Mouse (Mus musculus): ENCODE measurements around the gene Kat8. TPM values are rescaled to one million over a fixed set of nuclear protein-coding genes. Genes with fewer than 3 reads are reported as not detected.
"Not testable (repeated sequence)": the region's sequence is repeated elsewhere in the genome, so short reads cannot be mapped to it uniquely, and the experiment has no call there.

Kat8 gene
- polyA plus RNA-seq, 1 experiment from 2014 or later: 15.0 TPM

DNA sequence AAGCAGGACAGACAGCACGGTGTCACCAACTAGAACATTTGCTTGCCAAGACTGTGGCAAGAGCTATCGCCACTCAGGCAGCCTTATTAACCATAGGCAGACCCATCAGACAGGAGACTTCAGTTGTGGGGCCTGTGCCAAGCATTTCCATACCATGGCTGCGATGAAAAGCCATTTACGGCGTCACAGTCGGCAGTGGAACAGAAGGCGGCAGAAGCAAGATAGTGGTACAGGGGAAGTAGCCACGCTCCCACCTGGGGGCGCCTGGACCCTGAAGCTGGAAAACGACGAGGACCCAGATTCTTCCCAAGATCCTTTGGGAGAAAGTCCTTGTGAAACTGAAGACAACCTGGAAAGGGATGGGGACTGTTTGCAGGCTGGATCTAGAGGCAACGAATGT lies 31.9 kb upstream of the Kat8 start:
- no peak for ATAC-seq (ENCODE audit: insufficient read depth)
- H3K4me1 ChIP-seq (replicated peaks): peaks cover 25% of the 10 kb centered on the region
- H3K4me3 ChIP-seq (replicated peaks): no peak overlapping the region
- no peak overlapping the region for H3K27ac ChIP-seq (replicated peaks)
- no peak overlapping the region for H3K9ac ChIP-seq
- no peak overlapping the region for H3K4me2 ChIP-seq
- H3K27me3 ChIP-seq: no peaks in the 10 kb centered on the region
- H3K36me3 ChIP-seq (replicated peaks): peaks cover 78% of the 10 kb centered on the region
- WGBS (ENCODE audit: insufficient replicate concordance): 85% methylated on average over 12 of the region's 12 CpGs
- H3K9me3 ChIP-seq (replicated peaks): peaks cover 33% of the 10 kb centered on the region

DNA sequence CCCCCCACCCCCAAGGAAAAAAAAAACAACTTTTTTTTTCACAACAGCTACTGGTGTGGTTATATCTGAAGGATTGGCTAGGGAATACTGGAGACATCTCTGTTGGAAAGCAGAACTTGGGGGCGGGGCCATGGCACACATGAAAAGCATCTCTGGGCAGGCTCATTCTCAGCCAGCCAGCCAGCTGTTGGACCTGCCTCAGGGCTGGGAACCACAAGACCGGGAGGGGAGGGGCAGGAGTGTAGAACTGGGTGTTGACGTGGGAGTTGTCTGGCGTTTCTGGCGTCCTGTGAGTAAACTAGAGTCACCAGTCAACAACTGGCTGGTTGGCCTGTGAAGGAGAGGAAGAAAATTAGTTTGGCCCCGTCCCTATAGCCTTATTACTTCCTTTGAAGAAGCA lies 26.4 kb upstream of the Kat8 start:
- peaks cover 94% of the 10 kb centered on the region for H3K36me3 ChIP-seq (replicated peaks)
- no peak overlapping the region for H3K27ac ChIP-seq (replicated peaks)

DNA sequence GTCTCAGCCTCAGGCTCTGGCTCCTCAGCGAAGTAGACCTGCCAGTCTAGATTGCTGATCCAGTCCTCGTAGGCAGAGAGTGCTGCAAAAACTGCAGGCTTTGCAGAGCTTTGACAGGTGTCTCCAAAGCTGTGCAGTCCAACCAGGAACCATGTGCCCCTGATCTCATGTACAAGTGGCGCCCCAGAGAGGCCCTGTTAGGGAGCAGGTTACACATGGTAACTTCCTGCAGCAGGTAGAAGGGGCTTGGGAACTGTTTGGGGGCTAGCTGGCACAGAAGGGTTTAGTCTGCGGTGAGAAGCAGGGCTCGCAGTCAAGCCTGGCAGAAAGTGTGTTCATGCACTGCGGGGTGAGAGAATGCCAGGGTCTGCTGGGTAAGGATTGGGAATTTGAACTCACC lies 25.8 kb upstream of the Kat8 start:
- H3K36me3 ChIP-seq (replicated peaks): peaks cover 88% of the 10 kb centered on the region
- H3K9ac ChIP-seq: no peak overlapping the region
- WGBS (ENCODE audit: insufficient replicate concordance): 81% methylated on average over 6 of the region's 6 CpGs
- H3K9me3 ChIP-seq (replicated peaks): 0 out of 2 replicates have a peak, but pooled peaks cover 6% of the 10 kb centered on the region
- no peak overlapping the region for H3K4me3 ChIP-seq (replicated peaks)
- no peak for ATAC-seq (ENCODE audit: insufficient read depth)
- H3K4me2 ChIP-seq: no peak overlapping the region
- peaks cover 14% of the 10 kb centered on the region; the same call in 1 of the 2 replicates for H3K4me1 ChIP-seq (replicated peaks)
- H3K27me3 ChIP-seq: no peaks in the 10 kb centered on the region
- H3K27ac ChIP-seq (replicated peaks): no peak overlapping the region

More for the DNA sequence above, 26.4 kb upstream of the Kat8 start:
- Histone ChIP-seq H3K27me3 (no peaks in the 10 kb centered on the region), H3K9me3 (replicated peaks) (peaks cover 10% of the 10 kb centered on the region; the same call in 1 of the 2 replicates), H3K9ac (no peak overlapping the region), H3K4me2 (no peak overlapping the region), H3K4me1 (replicated peaks) (peaks cover 14% of the 10 kb centered on the region; the same call in 1 of the 2 replicates), H3K4me3 (replicated peaks) (no peak overlapping the region)
- WGBS (ENCODE audit: insufficient replicate concordance): 40% methylated on average over 6 of the region's 6 CpGs
- ATAC-seq (ENCODE audit: insufficient read depth): no peak

DNA sequence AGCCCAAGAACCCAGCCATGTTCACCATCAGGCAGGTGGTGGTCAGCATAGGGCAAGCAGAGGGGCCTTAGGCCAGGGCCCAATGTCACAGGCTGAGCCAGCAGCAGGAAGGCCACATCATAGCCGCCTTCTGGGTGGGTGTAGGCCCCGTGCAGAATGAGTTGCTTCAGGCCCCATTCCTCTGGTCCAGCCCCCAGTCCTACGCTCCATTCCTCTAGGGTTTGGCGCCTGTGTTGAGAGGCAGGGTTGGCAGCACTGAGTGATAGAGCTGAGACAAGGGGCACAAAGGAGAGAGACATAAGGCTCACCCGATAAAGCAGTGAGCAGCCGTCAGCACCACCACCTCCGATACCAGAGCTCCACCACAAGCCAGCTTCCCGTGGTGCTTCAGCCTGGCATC lies 25.1 kb upstream of the Kat8 start:
- WGBS (ENCODE audit: insufficient replicate concordance): 81% methylated on average over 8 of the region's 8 CpGs
- H3K4me2 ChIP-seq: no peak overlapping the region
- no peak overlapping the region for H3K27ac ChIP-seq (replicated peaks)
- peaks cover 83% of the 10 kb centered on the region for H3K36me3 ChIP-seq (replicated peaks)
- peaks cover 14% of the 10 kb centered on the region; the same call in 1 of the 2 replicates for H3K4me1 ChIP-seq (replicated peaks)
- no peak overlapping the region for H3K4me3 ChIP-seq (replicated peaks)
- H3K27me3 ChIP-seq: no peaks in the 10 kb centered on the region
- no peak for ATAC-seq (ENCODE audit: insufficient read depth)
- 0 out of 2 replicates have a peak, but pooled peaks cover 3% of the 10 kb centered on the region for H3K9me3 ChIP-seq (replicated peaks)
- no peak overlapping the region for H3K9ac ChIP-seq

DNA sequence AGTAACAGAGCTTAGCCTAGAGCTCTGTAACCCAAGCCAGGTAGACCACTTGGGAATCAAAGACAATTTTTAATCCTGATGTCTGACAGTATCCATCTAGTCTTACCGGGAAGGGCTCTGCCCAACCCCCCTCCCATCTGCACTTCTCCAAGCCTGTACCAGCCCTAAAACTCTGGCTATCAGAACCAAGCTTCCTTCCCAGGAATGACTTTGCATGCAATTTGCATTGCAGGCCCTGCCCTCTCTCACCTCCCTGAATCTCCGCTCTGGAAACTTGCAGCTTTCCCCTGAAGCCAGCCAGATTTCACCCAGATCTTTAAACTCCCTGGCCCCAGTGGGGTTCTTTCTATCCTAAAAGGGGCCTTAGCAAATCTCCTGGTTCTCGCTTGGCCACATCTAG lies 24.5 kb upstream of the Kat8 start:
- ATAC-seq (ENCODE audit: insufficient read depth): no peak
- 76% methylated on average over 3 of the region's 3 CpGs for WGBS (ENCODE audit: insufficient replicate concordance)
- H3K9ac ChIP-seq: no peak overlapping the region
- H3K4me3 ChIP-seq (replicated peaks): no peak overlapping the region
- peaks cover 14% of the 10 kb centered on the region; the same call in 1 of the 2 replicates for H3K4me1 ChIP-seq (replicated peaks)
- no peak overlapping the region for H3K4me2 ChIP-seq
- no peaks in the 10 kb centered on the region for H3K27me3 ChIP-seq
- H3K9me3 ChIP-seq (replicated peaks): no peaks in the 10 kb centered on the region
- peaks cover 83% of the 10 kb centered on the region for H3K36me3 ChIP-seq (replicated peaks)
- no peak overlapping the region for H3K27ac ChIP-seq (replicated peaks)

DNA sequence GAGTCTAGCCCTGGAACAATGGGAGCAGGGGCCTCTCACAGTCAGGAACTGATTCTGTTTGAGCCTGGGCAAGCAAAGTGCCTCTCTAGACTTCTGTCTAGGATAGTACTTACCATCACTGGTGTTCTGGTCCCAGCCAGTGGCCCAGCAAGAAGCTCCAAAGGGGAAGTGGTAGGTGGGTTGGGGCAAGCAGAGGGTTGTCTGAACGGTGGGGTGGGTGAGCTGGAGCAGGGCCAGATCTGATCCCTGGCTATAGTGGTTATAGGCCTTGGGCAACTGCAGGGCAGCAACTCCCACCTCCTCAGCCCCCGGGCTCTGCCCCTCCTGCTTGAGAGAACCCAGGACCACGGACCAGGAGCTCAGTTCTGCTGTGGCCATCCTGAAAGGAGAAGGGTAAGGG lies 23.5 kb upstream of the Kat8 start:
- Histone ChIP-seq H3K36me3 (replicated peaks) (peaks cover 83% of the 10 kb centered on the region), H3K4me3 (replicated peaks) (no peak overlapping the region), H3K4me2 (no peak overlapping the region), H3K27me3 (no peaks in the 10 kb centered on the region), H3K4me1 (replicated peaks) (peaks cover 11% of the 10 kb centered on the region; the same call in 1 of the 2 replicates), H3K27ac (replicated peaks) (no peak overlapping the region), H3K9ac (no peak overlapping the region), H3K9me3 (replicated peaks) (no peaks in the 10 kb centered on the region)
- no peak for ATAC-seq (ENCODE audit: insufficient read depth)
- 50% methylated on average over 3 of the region's 3 CpGs for WGBS (ENCODE audit: insufficient replicate concordance)

DNA sequence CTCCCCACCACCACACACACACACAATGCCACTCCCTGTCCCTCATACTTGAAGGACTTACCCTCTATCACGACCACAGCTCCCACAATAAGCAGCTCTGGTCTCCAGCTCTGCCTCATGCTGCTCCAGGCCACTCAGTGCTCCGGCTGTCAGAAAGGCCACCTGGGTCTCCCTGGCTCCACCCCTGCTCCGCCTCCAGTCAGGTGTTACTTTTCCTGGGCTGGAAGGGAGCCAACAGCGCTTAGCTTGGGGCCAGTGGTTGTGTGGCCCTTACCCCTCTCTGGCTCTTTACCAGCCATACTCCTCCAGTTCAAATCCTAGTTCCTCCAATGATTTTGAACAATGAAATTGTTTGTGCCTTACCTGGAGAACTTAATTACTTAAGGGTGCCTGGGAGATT lies 21.5 kb upstream of the Kat8 start, which contains the start of gene Prss53:
Prss53 (minus strand) TSS at position 173 of the 400 bp plus-strand sequence.
- WGBS (ENCODE audit: insufficient replicate concordance): 57% methylated on average over 4 of the region's 4 CpGs
- Histone ChIP-seq H3K4me2 (no peak within 1 kb of the TSS), H3K9ac (no peak within 1 kb of the TSS), H3K4me3 (replicated peaks) (no peak within 1 kb of the TSS), H3K36me3 (replicated peaks) (peaks cover 66% of the 10 kb centered on the region), H3K4me1 (replicated peaks) (peaks cover 23% of the 10 kb centered on the region), H3K27ac (replicated peaks) (no peak within 1 kb of the TSS), H3K27me3 (no peaks in the 10 kb centered on the region), H3K9me3 (replicated peaks) (no peaks in the 10 kb centered on the region)
- no peak for ATAC-seq (ENCODE audit: insufficient read depth)

DNA sequence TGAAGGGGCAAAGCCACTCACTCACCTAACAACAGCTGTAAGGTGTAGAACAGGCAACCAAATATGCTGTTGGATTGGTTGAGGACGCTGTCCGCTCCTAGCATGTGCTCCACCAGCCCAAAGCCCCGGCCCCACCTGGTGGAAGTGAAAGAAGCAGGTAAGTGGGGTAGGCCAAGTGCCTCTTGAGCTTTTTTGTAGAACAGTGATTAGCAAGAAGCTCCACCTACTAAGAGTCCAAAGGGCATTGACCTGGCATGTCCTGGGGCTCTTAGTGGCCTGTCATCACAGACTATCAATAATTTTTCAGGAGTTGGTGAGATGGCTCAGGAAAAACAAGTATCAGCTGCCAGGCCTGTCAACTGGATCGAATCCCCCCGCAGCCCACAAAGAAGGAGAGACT lies 17.8 kb upstream of the Kat8 start:
- H3K4me2 ChIP-seq: peak overlapping the region; percentile 92
- H3K4me3 ChIP-seq (replicated peaks): peak overlapping the region; percentile 67
- H3K4me1 ChIP-seq (replicated peaks): peaks cover 48% of the 10 kb centered on the region
- H3K9me3 ChIP-seq (replicated peaks): no peaks in the 10 kb centered on the region
- H3K27ac ChIP-seq (replicated peaks): peak overlapping the region; percentile 86
- ATAC-seq (ENCODE audit: insufficient read depth): no peak
- peak overlapping the region; percentile 65; the same call in 1 of the 2 replicates for H3K9ac ChIP-seq
- no peaks in the 10 kb centered on the region for H3K27me3 ChIP-seq
- 77% methylated on average over 5 of the region's 5 CpGs for WGBS (ENCODE audit: insufficient replicate concordance)
- H3K36me3 ChIP-seq (replicated peaks): peaks cover 30% of the 10 kb centered on the region

DNA sequence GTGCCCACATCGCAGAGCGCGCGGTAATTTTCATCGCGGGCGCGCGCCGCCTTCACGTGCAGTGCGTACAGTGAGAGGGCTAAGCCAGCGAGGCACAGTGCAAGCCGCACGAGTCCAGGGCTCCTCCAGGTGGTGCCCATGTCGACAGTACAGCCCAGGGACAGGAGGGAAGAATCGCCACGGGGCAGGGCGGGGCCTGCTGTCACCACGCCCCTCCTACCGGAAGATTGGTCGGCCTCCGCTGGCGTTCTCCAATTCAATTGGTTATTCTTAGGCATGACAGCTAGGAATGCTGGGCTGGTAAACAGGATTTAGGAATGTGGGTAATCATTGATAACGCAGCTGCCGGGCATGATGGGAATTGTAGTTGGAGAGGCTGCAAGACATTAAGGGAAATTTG lies 16.9 kb upstream of the Kat8 start, which contains the start of the genes Gm21974 and Vkorc1:
Gm21974 (minus strand) TSS at position 13 of the 400 bp plus-strand sequence.
Vkorc1 (minus strand) TSS at position 176 of the 400 bp plus-strand sequence.
- Histone ChIP-seq H3K9me3 (replicated peaks) (no peaks in the 10 kb centered on the region), H3K9ac (peak within 1 kb of the TSS; percentile 65), H3K27ac (replicated peaks) (peak within 1 kb of the TSS; percentile 86), H3K4me3 (replicated peaks) (peak within 1 kb of the TSS; percentile 67), H3K36me3 (replicated peaks) (peaks cover 20% of the 10 kb centered on the region), H3K27me3 (no peaks in the 10 kb centered on the region), H3K4me1 (replicated peaks) (peaks cover 58% of the 10 kb centered on the region), H3K4me2 (peak within 1 kb of the TSS; percentile 92)
- ATAC-seq (ENCODE audit: insufficient read depth): peak; percentile 95
- under 1% methylated on average over 26 of the region's 26 CpGs for WGBS (ENCODE audit: insufficient replicate concordance)

DNA sequence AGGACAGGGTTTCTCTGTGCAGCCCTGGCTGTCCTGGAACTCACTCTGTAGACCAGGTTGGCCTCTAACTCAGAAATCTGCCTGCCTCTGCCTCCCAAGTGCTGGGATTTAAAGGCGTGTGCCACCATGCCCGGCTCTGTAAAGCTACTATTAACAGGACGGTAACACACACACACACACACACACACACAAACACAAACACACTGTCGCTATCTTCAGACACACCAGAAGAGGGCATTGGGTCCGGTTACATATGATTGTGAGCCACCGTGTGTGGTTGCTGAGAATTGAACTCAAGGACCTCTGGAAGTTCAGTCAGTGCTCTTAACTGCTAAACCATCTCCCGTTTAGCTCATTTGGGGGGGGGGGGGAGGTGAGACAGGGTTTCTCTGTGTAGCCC lies 16.4 kb upstream of the Kat8 start:
- H3K9me3 ChIP-seq (replicated peaks); ATAC-seq (ENCODE audit: insufficient read depth); H3K27me3 ChIP-seq: not testable (repeated sequence)
- Histone ChIP-seq H3K4me2 (peak overlapping the region; percentile 92), H3K4me1 (replicated peaks) (peaks cover 62% of the 10 kb centered on the region), H3K27ac (replicated peaks) (peak overlapping the region; percentile 86), H3K36me3 (replicated peaks) (peaks cover 20% of the 10 kb centered on the region), H3K9ac (0 out of 2 replicates have a peak overlapping the region, but pooled peaks have one; percentile 15), H3K4me3 (replicated peaks) (peak overlapping the region; percentile 67)
- WGBS (ENCODE audit: insufficient replicate concordance): 56% methylated on average over 7 of the region's 7 CpGs

DNA sequence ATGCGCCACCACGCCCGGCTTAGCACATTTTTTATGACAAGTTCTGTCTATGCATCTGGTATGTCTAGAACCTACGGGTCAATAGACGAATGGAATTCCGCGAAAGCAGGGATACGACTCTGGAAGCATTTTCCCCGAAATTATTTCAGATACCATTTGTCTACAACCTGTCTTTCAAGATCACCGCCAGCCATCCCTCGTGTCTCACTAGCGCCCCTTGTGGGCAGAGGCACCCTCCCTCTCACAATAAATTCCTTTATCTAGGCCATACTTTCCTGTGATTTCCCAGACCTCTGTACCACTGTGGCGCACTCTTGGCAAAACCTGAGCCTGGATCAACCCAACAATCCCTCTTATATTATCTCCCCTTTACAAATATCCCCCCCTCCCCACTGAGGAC lies 15.9 kb upstream of the Kat8 start:
- Histone ChIP-seq H3K4me1 (replicated peaks) (peaks cover 64% of the 10 kb centered on the region), H3K36me3 (replicated peaks) (peaks cover 20% of the 10 kb centered on the region), H3K4me2 (peak overlapping the region; percentile 92), H3K9ac (no peak overlapping the region), H3K9me3 (replicated peaks) (no peaks in the 10 kb centered on the region), H3K27ac (replicated peaks) (peak overlapping the region; percentile 86), H3K27me3 (no peaks in the 10 kb centered on the region), H3K4me3 (replicated peaks) (no peak overlapping the region)
- ATAC-seq (ENCODE audit: insufficient read depth): no peak
- 49% methylated on average over 13 of the region's 13 CpGs for WGBS (ENCODE audit: insufficient replicate concordance)

DNA sequence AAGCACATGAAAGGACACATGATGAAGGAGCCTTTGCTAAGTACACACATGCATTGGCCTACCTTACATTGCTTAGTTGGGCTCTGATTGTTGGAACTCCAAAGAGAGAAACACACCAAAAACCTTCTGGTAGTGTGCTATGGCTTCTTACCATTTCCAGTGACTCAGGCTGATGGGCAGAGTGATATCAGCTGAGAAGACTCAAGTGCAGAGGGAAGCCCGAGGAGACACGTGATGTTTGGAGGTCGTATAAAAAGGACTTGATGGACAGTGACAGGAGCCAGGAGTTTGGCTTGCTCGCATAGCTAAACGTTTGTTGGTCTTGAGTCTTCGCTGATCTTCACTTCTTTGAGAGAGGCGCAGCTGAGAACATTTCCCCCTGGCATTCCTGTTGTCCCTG lies 14.8 kb upstream of the Kat8 start:
- H3K4me3 ChIP-seq (replicated peaks): no peak overlapping the region
- H3K36me3 ChIP-seq (replicated peaks): peaks cover 14% of the 10 kb centered on the region
- ATAC-seq (ENCODE audit: insufficient read depth): no peak
- H3K9me3 ChIP-seq (replicated peaks): no peaks in the 10 kb centered on the region
- no peak overlapping the region for H3K9ac ChIP-seq
- WGBS (ENCODE audit: insufficient replicate concordance): 71% methylated on average over 7 of the region's 7 CpGs
- H3K27ac ChIP-seq (replicated peaks): no peak overlapping the region
- H3K27me3 ChIP-seq: no peaks in the 10 kb centered on the region
- H3K4me1 ChIP-seq (replicated peaks): peaks cover 72% of the 10 kb centered on the region
- no peak overlapping the region for H3K4me2 ChIP-seq
